Mouse (Mus musculus): Measurements from ENCODE around the gene Kirrel2. TPM values are rescaled to one million over a fixed set of nuclear protein-coding genes. Genes with fewer than 3 reads are reported as not detected.

Gene Kirrel2
- polyA plus RNA-seq, 1 experiment from 2014 or later, result 7.3 TPM

DNA sequence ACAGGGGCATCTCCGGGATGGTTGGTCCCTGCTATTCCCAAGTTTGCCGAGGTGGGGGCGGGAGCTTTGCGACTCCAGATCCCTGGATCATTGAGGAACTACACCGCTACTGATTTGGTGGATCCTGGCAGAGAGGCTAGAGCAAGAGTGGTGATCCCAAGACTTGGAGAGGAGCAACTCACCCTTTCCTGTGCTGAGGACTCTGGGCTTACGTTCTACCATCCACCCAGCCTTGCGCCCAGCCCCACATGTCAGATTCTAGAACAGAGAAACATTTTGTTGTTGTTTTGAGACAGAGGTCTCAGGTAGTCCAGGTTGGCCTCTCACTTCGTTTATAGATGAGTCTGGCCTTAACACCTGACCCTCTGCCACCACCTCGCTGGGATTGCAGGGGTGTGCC is 34.9 kb downstream of the Kirrel2 start:
- Histone ChIP-seq H3K4me3 (peak overlapping the region; percentile 74), H3K27ac (replicated peaks) (peak overlapping the region; percentile 73), H3K4me2 (peak overlapping the region; percentile 96), H3K9me3 (no peaks in the 10 kb centered on the region), H3K27me3 (no peaks in the 10 kb centered on the region), H3K9ac (peak overlapping the region; percentile 69), H3K36me3 (peaks cover 15% of the 10 kb centered on the region; the same call in 1 of the 2 replicates), H3K4me1 (replicated peaks) (peaks cover 20% of the 10 kb centered on the region)
- ATAC-seq (ENCODE audit: low FRiP score, low read depth), result no peak; the same call in 1 of the 2 replicates
- WGBS, result 13% methylated on average over 9 of the region's 9 CpGs

- WGBS, result under 1% methylated on average over 45 of the region's 45 CpGs
- Histone ChIP-seq H3K4me3 (peak overlapping the region; percentile 74), H3K27me3 (no peaks in the 10 kb centered on the region), H3K27ac (replicated peaks) (peak overlapping the region; percentile 75), H3K4me2 (peak overlapping the region; percentile 96), H3K4me1 (replicated peaks) (peaks cover 20% of the 10 kb centered on the region), H3K9me3 (no peaks in the 10 kb centered on the region), H3K36me3 (peaks cover 12% of the 10 kb centered on the region; the same call in 1 of the 2 replicates), H3K9ac (peak overlapping the region; percentile 69)
- ATAC-seq (ENCODE audit: low FRiP score, low read depth), result peak; percentile 90
These were observed 35.5 kb downstream of the Kirrel2 start for GRCm38 (mm10) chr7:30421890-30422435.

- H3K4me3 ChIP-seq, result peak within 1 kb of the TSS; percentile 74
- peak within 1 kb of the TSS; percentile 75 for H3K27ac ChIP-seq (replicated peaks)
- H3K4me2 ChIP-seq, result peak within 1 kb of the TSS; percentile 96
- peaks cover 20% of the 10 kb centered on the region for H3K4me1 ChIP-seq (replicated peaks)
- 0 out of 2 replicates have a peak, but pooled peaks cover 6% of the 10 kb centered on the region for H3K36me3 ChIP-seq
- WGBS, result 10% methylated on average over 31 of the region's 31 CpGs
- ATAC-seq (ENCODE audit: low FRiP score, low read depth), result 0 out of 2 replicates have a peak, but pooled peaks have one; percentile 1
- H3K27me3 ChIP-seq, result no peaks in the 10 kb centered on the region
- no peaks in the 10 kb centered on the region for H3K9me3 ChIP-seq
- peak within 1 kb of the TSS; percentile 69 for H3K9ac ChIP-seq
These were observed 36.2 kb downstream of the Kirrel2 start, which contains the start of gene Nfkbid for GRCm38 (mm10) chr7:30421175-30421889. TSS of gene Nfkbid (plus strand) at chr7:30421732.

DNA sequence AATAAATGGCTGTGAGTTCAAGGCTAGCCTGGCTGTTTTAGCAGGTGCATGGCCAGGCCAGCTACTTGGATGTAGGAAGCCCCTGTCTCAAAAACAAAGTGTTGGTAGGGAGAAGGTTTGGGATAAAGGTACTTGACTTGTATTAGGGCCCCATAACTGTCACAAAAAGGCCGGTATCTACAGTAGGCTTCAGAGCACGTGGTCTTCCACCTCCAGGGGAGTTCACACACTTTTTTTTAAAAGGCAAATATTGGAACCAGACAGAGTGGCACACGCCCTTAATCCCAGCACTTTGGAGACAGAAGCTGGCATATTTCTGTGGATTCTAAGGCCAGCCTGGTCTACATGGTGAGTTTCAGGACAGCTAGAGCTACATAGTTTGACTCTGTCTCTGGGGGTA is 36.8 kb downstream of the Kirrel2 start:
- H3K9me3 ChIP-seq, result no peaks in the 10 kb centered on the region
- no peak overlapping the region for H3K27ac ChIP-seq (replicated peaks)
- peaks cover 20% of the 10 kb centered on the region for H3K4me1 ChIP-seq (replicated peaks)
- 0 out of 2 replicates have a peak, but pooled peaks cover 2% of the 10 kb centered on the region for H3K36me3 ChIP-seq
- no peaks in the 10 kb centered on the region for H3K27me3 ChIP-seq
- H3K4me3 ChIP-seq, result no peak overlapping the region
- no peak overlapping the region for H3K9ac ChIP-seq
- no peak overlapping the region for H3K4me2 ChIP-seq
- 87% methylated on average over 3 of the region's 3 CpGs for WGBS
- ATAC-seq (ENCODE audit: low FRiP score, low read depth), result no peak

DNA sequence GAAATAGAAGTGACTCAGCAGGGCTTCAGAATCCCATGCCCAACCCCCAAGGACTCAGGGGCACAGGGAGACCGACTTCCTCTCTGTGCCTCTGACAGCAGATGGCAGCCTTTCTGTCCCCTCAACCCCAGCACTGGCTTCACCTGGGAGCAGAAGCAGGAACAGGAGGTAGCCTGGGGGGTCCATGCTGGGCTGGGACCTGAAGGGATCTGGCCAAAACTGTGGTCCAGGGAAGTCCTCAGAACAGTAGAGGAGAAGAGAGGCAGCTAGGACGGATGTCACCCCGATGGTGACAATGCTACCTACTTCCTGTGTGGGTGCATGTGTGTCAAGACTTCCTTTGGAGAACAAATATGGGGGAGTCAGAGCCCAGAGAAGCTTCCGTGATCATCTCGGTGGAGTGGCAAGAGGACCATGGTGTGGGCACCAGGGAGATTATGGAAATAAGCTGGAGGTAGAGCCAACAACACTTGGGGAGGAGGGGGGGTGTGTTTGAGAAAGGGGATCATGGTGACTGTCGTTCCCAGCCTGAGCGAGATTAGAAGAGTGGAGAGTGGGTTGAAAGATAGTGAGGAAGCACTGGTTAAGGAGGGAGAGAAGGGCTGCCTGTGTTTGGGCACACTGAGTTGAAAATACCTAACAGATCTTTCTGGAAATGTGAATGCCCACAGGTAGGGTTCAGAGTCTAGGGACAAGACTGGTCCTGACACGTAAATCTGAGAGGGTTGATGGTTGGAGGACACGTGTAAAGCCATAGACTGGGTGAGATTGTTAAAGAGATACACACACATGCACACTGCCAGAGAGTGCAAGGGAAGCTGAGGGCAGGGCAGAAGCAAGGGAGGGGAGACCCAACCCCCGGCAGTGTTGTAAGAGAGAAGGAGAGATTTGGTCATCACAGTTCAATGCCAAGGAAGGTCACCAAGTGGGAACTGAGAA is 37.7 kb downstream of the Kirrel2 start, which contains the start of gene Hcst:
Hcst (minus strand) TSS at position 294 of the 939 bp plus-strand sequence.
- Histone ChIP-seq H3K27ac (replicated peaks) (no peak within 1 kb of the TSS), H3K27me3 (no peaks in the 10 kb centered on the region), H3K36me3 (no peaks in the 10 kb centered on the region), H3K4me1 (replicated peaks) (peaks cover 20% of the 10 kb centered on the region), H3K4me3 (no peak within 1 kb of the TSS), H3K4me2 (no peak within 1 kb of the TSS), H3K9me3 (no peaks in the 10 kb centered on the region), H3K9ac (no peak within 1 kb of the TSS)
- WGBS, result 76% methylated on average over 10 of the region's 10 CpGs
- ATAC-seq (ENCODE audit: low FRiP score, low read depth), result no peak

GRCm38 (mm10) chr7:30417856-30418255 is 39.6 kb downstream of the Kirrel2 start:
- WGBS, result 81% methylated on average over 9 of the region's 9 CpGs
- H3K36me3 ChIP-seq, result no peaks in the 10 kb centered on the region
- H3K4me2 ChIP-seq, result no peak overlapping the region
- no peak overlapping the region for H3K27ac ChIP-seq (replicated peaks)
- peaks cover 12% of the 10 kb centered on the region for H3K4me1 ChIP-seq (replicated peaks)
- H3K9ac ChIP-seq, result no peak overlapping the region
- no peak for ATAC-seq (ENCODE audit: low FRiP score, low read depth)
- H3K4me3 ChIP-seq, result no peak overlapping the region
- no peaks in the 10 kb centered on the region for H3K9me3 ChIP-seq
- H3K27me3 ChIP-seq, result no peaks in the 10 kb centered on the region

- 73% methylated on average over 5 of the region's 5 CpGs for WGBS
- Histone ChIP-seq H3K9me3 (no peaks in the 10 kb centered on the region), H3K27me3 (no peaks in the 10 kb centered on the region), H3K36me3 (no peaks in the 10 kb centered on the region), H3K27ac (replicated peaks) (no peak within 1 kb of the TSS), H3K9ac (no peak within 1 kb of the TSS), H3K4me2 (no peak within 1 kb of the TSS), H3K4me3 (no peak within 1 kb of the TSS), H3K4me1 (replicated peaks) (no peaks in the 10 kb centered on the region)
- no peak for ATAC-seq (ENCODE audit: low FRiP score, low read depth)
These were observed 43.9 kb downstream of the Kirrel2 start, which contains the start of gene Tyrobp for GRCm38 (mm10) chr7:30413596-30413995. TSS of gene Tyrobp (plus strand) at chr7:30413760.

DNA sequence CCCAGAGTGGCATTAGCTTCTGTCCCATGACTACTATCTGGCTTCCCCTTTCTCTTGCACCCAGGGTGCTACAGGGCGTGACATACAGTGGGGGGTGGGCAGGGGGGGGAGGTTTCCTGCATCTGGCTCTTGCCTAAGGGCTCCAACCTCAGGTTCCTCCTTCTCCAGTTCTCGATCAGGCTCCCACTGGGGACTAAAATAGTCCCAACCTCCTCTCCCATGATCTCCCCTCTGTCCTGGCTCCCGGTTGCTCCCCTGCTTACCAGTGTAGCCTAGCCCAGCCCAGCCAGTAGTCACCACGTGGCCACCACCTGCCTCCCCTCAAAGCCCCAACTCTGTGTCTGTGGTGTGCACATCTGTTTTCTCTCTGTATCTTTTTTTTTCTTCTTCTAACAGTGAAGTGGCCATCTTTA is 44.7 kb downstream of the Kirrel2 start:
- no peak; the same call in 1 of the 2 replicates for ATAC-seq (ENCODE audit: low FRiP score, low read depth)
- Histone ChIP-seq H3K4me3 (no peak overlapping the region), H3K9me3 (no peaks in the 10 kb centered on the region), H3K27ac (replicated peaks) (no peak overlapping the region), H3K9ac (no peak overlapping the region), H3K36me3 (no peaks in the 10 kb centered on the region), H3K4me2 (no peak overlapping the region), H3K27me3 (no peaks in the 10 kb centered on the region), H3K4me1 (replicated peaks) (no peaks in the 10 kb centered on the region)
- WGBS, result 64% methylated on average over 4 of the region's 4 CpGs

GRCm38 (mm10) chr7:30411023-30411422 is 46.5 kb downstream of the Kirrel2 start:
- no peaks in the 10 kb centered on the region for H3K36me3 ChIP-seq
- H3K4me1 ChIP-seq (replicated peaks), result no peaks in the 10 kb centered on the region
- no peak overlapping the region for H3K4me3 ChIP-seq
- H3K9ac ChIP-seq, result no peak overlapping the region
- WGBS, result 78% methylated on average over 3 of the region's 3 CpGs
- ATAC-seq (ENCODE audit: low FRiP score, low read depth), result no peak
- H3K9me3 ChIP-seq, result no peaks in the 10 kb centered on the region
- H3K4me2 ChIP-seq, result no peak overlapping the region
- H3K27me3 ChIP-seq, result no peaks in the 10 kb centered on the region
- no peak overlapping the region for H3K27ac ChIP-seq (replicated peaks)

DNA sequence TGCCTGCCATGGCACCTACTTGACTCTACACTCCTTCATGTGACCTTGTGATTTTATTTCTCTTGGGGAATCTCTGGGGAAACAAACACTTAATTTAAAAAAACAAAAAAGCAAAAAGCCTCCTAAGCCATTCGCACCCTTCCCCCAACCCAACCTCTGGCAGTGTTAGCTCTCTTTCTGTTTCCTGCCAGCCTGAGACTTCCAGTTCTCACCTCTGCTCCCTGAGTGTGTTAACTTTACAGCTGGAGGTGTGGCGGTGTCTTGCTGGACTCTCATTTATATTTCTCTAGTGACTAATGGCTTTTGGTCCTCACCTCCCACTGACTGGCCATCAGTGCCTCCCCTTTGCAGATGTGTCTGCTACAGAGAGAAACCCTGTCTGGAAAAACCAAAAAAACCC is 47.7 kb downstream of the Kirrel2 start:
- Histone ChIP-seq H3K4me1 (replicated peaks) (no peaks in the 10 kb centered on the region), H3K9ac (no peak overlapping the region), H3K36me3 (no peaks in the 10 kb centered on the region), H3K27me3 (no peaks in the 10 kb centered on the region), H3K9me3 (no peaks in the 10 kb centered on the region), H3K4me2 (no peak overlapping the region), H3K4me3 (no peak overlapping the region), H3K27ac (replicated peaks) (no peak overlapping the region)
- ATAC-seq (ENCODE audit: low FRiP score, low read depth), result no peak
- 86% methylated on average over 2 of the region's 2 CpGs for WGBS

DNA sequence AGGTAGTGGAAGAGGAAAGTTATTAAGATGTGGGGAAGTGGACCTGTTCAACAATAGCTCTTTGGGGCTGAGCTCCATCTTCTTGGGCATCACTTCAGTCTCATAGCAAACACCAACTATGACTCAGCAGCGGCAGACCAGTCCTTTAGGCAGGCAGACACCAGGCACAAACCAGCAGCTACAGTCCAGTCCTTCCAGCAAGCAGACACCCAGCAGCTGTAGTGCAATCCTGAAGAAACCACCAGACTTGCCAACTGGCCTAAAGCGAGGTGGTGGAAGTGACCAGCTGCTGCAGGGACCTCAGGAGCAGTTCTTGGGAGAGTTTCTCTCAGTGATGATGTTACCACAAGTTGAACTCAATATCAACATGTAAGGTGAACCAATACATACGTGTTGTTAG is 48.9 kb downstream of the Kirrel2 start:
- no peak overlapping the region for H3K4me3 ChIP-seq
- H3K4me2 ChIP-seq, result no peak overlapping the region
- WGBS, result 85% methylated on average over 3 of the region's 3 CpGs
- no peaks in the 10 kb centered on the region for H3K9me3 ChIP-seq
- no peaks in the 10 kb centered on the region for H3K36me3 ChIP-seq
- ATAC-seq (ENCODE audit: low FRiP score, low read depth), result no peak
- H3K9ac ChIP-seq, result no peak overlapping the region
- no peak overlapping the region for H3K27ac ChIP-seq (replicated peaks)
- no peaks in the 10 kb centered on the region for H3K27me3 ChIP-seq
- H3K4me1 ChIP-seq (replicated peaks), result no peaks in the 10 kb centered on the region

All from hindbrain, embryonic 15.5 days (tissue).